Mouse (Mus musculus) G1E (cell line): Measurements from ENCODE around the gene Izumo4.

Experiments used
- CTCF ChIP-seq: IDR thresholded peaks from 2 replicates; pipeline ENCODE4 v1.5.1; 2012; ENCODE audit warnings: low read depth, low read length, inconsistent platforms, mixed read lengths
- GATA1 ChIP-seq: IDR thresholded peaks from 2 replicates; pipeline ENCODE4 v1.6.1; 2012; ENCODE audit warnings: borderline replicate concordance, low read length, inconsistent platforms, mixed read lengths
- GATA2 ChIP-seq: IDR thresholded peaks from 2 replicates; pipeline ENCODE4 v1.6.1; 2012; ENCODE audit warnings: low read depth, low read length, inconsistent platforms, borderline replicate concordance
- POLR2AphosphoS5 ChIP-seq: IDR thresholded peaks from 2 replicates; pipeline ENCODE4 v1.6.1; 2012; ENCODE audit warnings: low read depth, low read length, inconsistent platforms; ENCODE audit not compliant: insufficient replicate concordance
- TAL1 ChIP-seq: conservative IDR thresholded peaks from 2 replicates; pipeline ENCODE4 v1.6.1; 2012; ENCODE audit warnings: low read depth, low read length, inconsistent platforms, mixed read lengths

GRCm38 (mm10) chr10:80695186-80695585, 6.8 kb upstream of the Izumo4 start:
- TF ChIP-seq TAL1 (no peak), CTCF (no peak), GATA1 (no peak), POLR2AphosphoS5 (no peak), GATA2 (no peak)
